Mouse (Mus musculus) c-Kit-positive CD71-positive TER-119-positive erythroid progenitor cells, embryonic 14.5 days (primary cell): Measurements from ENCODE around the gene Aqp2.

ENCODE experiments used
- DNase-seq: peaks from one replicate; pipeline ENCODE4 v3.0.0-alpha.2; 2013; ENCODE audit warnings: low spot score

Gene Aqp2

DNA sequence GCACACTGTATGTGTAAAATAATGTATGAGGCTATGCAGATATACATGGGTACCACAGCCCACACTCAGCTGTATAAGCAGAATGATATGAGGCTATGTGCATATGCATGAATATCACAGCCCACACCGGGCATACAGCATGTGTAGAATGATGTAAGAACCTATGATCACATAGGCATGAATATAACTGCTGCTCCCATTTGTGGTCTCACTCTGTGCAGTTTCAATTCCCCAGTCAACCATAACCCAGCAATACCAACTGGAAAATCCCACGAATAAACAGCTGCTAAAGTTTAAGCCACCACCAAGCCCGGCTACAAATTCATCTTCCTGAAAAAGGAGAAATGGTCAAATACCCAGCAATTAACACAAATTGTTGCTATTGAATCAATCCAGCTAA, 39.7 kb downstream of the Aqp2 start:
- DNase-seq, result no peak

DNA sequence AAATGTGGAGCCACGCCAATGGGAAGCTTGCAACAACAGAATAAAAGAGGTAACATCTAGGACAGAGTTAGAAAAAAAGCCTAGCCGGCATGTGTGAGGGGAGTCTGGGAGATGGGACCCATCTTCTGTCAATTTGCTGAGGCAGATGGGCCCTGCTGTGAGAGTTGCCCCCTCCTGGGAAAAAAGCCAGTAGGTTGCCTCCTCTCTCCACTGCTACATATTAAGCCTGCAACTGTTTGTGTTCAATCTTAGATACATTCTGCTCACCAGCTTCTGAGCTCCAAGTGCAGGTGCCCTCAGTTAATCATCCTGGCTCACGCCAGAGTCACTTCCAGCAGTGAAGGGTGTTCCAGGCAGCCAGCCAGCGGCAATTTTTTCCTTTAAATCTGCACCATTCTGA, 41.0 kb downstream of the Aqp2 start:
- no peak for DNase-seq

- DNase-seq, result no peak
These were observed 43.2 kb downstream of the Aqp2 start for GRCm38 (mm10) chr15:99622063-99622462.

- DNase-seq, result peak; percentile 37
These were observed 52.8 kb downstream of the Aqp2 start for GRCm38 (mm10) chr15:99631618-99632017.
